Mouse (Mus musculus) limb, embryonic 11.5 days (tissue): ENCODE measurements around the gene Limd1. TPM values are rescaled to one million over a fixed set of nuclear protein-coding genes. Genes with fewer than 3 reads are reported as not detected.

Source experiments
- ATAC-seq: fragments of 200-750 bp; cut with Nextera tagmentation; 2 replicates; pipeline ENCODE4 v1.8.0; 2017; ENCODE audit warnings: low read depth; ENCODE audit not compliant: insufficient number of reproducible peaks, low FRiP score, low TSS enrichment
- DNase-seq: peaks from one replicate; pipeline ENCODE4 v3.0.0-alpha.2; 2015; ENCODE audit warnings: low spot score
- H3K27ac ChIP-seq: fragments of 300-500 bp; sonication (generic); replicated peaks from 2 replicates; pipeline ENCODE4 v1.5.1; 2014; ENCODE audit warnings: low read depth, mild to moderate bottlenecking, low read length
- H3K27me3 ChIP-seq: fragments of 300-500 bp; sonication (generic); 2 replicates; pipeline ENCODE4 v1.6.1; 2014; ENCODE audit warnings: mild to moderate bottlenecking, low read length, mixed read lengths; ENCODE audit not compliant: control insufficient read depth, insufficient read depth
- H3K36me3 ChIP-seq: fragments of 300-500 bp; sonication (generic); 2 replicates; pipeline ENCODE4 v1.6.1; 2014; ENCODE audit warnings: mild to moderate bottlenecking, low read length, moderate library complexity, mixed read lengths; ENCODE audit not compliant: control insufficient read depth, insufficient read depth
- H3K4me1 ChIP-seq: fragments of 300-500 bp; sonication (generic); 2 replicates; pipeline ENCODE4 v1.6.1; 2014; ENCODE audit warnings: low read length, mixed read lengths; ENCODE audit not compliant: control insufficient read depth, insufficient read depth
- H3K4me2 ChIP-seq: fragments of 300-500 bp; sonication (generic); 2 replicates; pipeline ENCODE4 v1.6.1; 2014; ENCODE audit warnings: low read depth, mild to moderate bottlenecking, moderate library complexity; ENCODE audit not compliant: severe bottlenecking
- H3K4me3 ChIP-seq: fragments of 300-500 bp; sonication (generic); 2 replicates; pipeline ENCODE4 v1.5.1; 2014; ENCODE audit warnings: low read depth, low read length
- H3K9ac ChIP-seq: fragments of 300-500 bp; sonication (generic); 2 replicates; pipeline ENCODE4 v1.6.1; 2014; ENCODE audit warnings: mild to moderate bottlenecking, low read length
- H3K9me3 ChIP-seq: fragments of 300-500 bp; sonication (generic); 2 replicates; pipeline ENCODE4 v1.6.1; 2016; ENCODE audit warnings: low read length; ENCODE audit not compliant: control insufficient read depth
- WGBS: fragments of 180-500 bp; shearing (Covaris S2); extraction: QIAGEN DNeasy Blood & Tissue Kit; methylation state at CpG from one replicate; pipeline ENCODE4 v1.1.7; 2014; 5-methylcytosine and 5-hydroxymethylcytosine counted together
- polyA plus RNA-seq: library from polyadenylated mRNA; unstranded; fragments of >200 nt; fragmentation: Nextera tagmentation; extraction: Ambion mirVana; gene quantifications from 2 replicates; pipeline ENCODE4 v1.2.1, GENCODE M21; 2014

The Limd1 gene
- polyA plus RNA-seq, 1 experiment from 2014 or later: 51.1 TPM

DNA sequence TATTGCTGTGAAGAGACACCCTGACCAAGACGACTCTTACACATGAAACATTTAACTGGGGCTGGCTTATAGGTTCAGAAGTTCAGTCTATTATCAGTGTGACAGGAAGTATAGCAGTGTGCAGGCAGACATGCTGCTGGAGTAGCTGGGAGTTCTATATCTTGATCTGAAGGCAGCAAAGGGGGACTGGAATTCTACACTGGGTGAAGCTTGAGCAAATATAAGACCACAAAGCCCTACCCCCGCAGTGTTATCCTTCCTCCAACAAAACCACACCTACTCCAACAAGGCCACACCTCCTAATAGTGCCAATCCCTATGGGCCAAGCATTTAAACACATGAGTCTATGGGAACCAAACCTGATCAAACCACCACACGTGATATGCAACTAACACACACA is 26.7 kb upstream of the Limd1 start:
- H3K4me1 ChIP-seq: no peaks in the 10 kb centered on the region
- H3K36me3 ChIP-seq: no peaks in the 10 kb centered on the region
- no peak overlapping the region for H3K9ac ChIP-seq
- H3K9me3 ChIP-seq: no peaks in the 10 kb centered on the region
- no peak overlapping the region for H3K27ac ChIP-seq
- no peak overlapping the region for H3K4me2 ChIP-seq
- no peaks in the 10 kb centered on the region for H3K27me3 ChIP-seq
- no peak for DNase-seq
- WGBS: 77% methylated on average over 3 of the region's 3 CpGs
- no peak overlapping the region for H3K4me3 ChIP-seq
- no peak for ATAC-seq

DNA sequence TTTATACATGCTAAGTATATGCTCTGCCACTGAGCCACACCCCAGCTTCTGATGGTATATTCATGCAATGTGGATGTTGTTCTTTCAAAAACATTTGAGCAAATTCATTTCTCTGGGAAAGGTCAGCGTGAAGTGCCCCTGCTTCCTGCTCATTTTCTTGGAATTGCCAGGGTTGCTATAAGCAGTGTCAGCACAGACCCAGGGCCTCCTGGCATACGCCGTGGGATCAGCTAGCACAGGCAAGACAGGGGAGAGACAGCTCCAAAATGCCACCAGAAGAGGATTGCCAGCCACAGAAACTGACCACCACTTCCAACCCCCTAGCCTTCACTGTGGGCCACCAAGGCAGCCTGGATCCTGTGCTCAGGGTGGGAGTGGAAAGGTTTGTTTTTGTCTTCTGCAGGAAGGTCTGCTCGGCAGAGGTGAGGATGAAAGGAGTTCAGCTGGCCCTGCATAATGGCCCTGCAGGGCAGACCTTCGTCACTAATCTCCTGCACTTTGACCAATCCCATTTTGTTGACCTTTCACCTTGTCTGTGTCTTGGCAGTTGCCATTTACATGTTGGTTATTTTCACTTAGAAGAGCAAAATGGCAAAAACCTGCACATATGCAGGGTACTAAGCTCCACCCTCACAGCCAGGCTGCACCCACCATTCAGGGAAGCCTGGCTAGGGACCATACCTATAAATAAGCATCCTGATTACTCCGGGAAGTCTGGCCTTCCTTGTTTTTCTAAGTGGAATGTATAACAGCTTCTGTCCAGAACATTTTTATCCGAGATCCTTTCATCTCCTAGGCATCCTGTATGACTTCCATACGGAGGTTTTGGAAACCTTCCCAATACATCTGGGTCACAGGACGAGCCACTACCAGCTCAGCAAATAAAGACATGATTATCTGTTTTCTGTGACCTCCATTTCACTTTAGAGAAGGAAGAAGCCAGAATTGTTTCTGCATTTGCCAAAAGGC is 21.6 kb upstream of the Limd1 start:
- Histone ChIP-seq H3K4me1 (no peaks in the 10 kb centered on the region), H3K4me3 (no peak overlapping the region)
- 60% methylated on average over 9 of the region's 9 CpGs for WGBS

DNA sequence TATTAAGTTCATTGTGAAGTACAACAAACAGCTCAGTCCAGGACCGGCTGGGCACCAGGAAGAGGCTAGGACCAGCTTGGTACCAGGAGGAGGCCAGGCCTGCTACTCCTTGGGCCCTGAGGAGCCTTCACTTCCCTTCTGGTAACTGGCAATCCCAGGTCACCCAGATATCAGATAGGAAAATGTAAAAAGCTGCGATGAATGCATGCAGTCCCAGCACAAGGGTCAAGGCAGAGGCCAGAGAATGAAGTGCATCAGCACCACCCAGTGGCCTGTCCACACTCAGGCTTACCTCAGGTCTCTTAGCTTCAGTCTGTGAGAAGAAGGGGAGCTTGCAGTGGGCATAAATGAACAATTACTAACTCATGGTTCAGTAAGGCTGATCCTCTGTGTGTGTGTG is 20.9 kb upstream of the Limd1 start:
- Histone ChIP-seq H3K36me3 (no peaks in the 10 kb centered on the region), H3K9me3 (no peaks in the 10 kb centered on the region), H3K4me3 (no peak overlapping the region), H3K9ac (no peak overlapping the region), H3K27me3 (no peaks in the 10 kb centered on the region), H3K4me2 (no peak overlapping the region), H3K4me1 (no peaks in the 10 kb centered on the region), H3K27ac (no peak overlapping the region)
- WGBS: 77% methylated on average over 2 of the region's 2 CpGs
- DNase-seq (no peak), ATAC-seq (no peak)

More for the DNA sequence above, 21.6 kb upstream of the Limd1 start:
- Histone ChIP-seq H3K27ac (no peak overlapping the region), H3K9ac (no peak overlapping the region), H3K9me3 (no peaks in the 10 kb centered on the region), H3K4me2 (no peak overlapping the region), H3K27me3 (no peaks in the 10 kb centered on the region), H3K36me3 (no peaks in the 10 kb centered on the region)
- no peak for ATAC-seq
- DNase-seq: no peak

DNA sequence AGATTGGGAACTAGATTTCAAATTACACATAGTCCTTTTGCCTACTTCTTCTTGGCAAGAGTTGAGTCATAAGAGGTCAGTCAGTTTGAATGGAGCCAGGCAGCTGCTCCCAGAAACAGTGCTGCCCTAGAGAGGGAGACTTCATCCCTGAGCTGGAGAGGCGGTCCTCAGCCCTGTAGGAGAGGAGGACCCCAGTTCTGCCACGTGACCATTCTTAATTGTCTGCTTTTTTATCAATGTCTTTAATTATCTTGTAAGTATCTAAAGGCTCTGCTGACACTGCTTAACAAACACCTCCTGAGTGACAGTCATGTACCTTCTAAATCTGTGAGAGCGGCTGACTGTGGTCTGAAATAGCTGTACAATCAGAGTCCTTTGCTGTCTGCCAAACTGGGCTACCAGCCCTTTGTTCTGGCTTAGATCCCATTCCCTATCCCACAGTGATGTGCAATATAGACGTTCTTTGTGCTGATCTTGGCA is 11.3 kb upstream of the Limd1 start:
- Histone ChIP-seq H3K4me1 (no peaks in the 10 kb centered on the region), H3K9ac (no peak overlapping the region), H3K4me3 (no peak overlapping the region), H3K27me3 (no peaks in the 10 kb centered on the region), H3K4me2 (no peak overlapping the region), H3K27ac (no peak overlapping the region), H3K9me3 (no peaks in the 10 kb centered on the region), H3K36me3 (no peaks in the 10 kb centered on the region)
- ATAC-seq: no peak
- DNase-seq: no peak
- 88% methylated on average over 4 of the region's 4 CpGs for WGBS

GRCm38 (mm10) chr9:123468406-123469085 is 10.0 kb upstream of the Limd1 start:
- Histone ChIP-seq H3K36me3 (no peaks in the 10 kb centered on the region), H3K9ac (no peak overlapping the region), H3K27me3 (no peaks in the 10 kb centered on the region), H3K4me2 (no peak overlapping the region), H3K4me1 (no peaks in the 10 kb centered on the region), H3K4me3 (no peak overlapping the region), H3K9me3 (no peaks in the 10 kb centered on the region), H3K27ac (no peak overlapping the region)
- 70% methylated on average over 5 of the region's 5 CpGs for WGBS
- no peak for ATAC-seq
- no peak for DNase-seq

- Histone ChIP-seq H3K9me3 (no peaks in the 10 kb centered on the region), H3K4me3 (no peak overlapping the region), H3K36me3 (no peaks in the 10 kb centered on the region), H3K4me1 (no peaks in the 10 kb centered on the region), H3K9ac (no peak overlapping the region), H3K4me2 (no peak overlapping the region), H3K27me3 (no peaks in the 10 kb centered on the region), H3K27ac (no peak overlapping the region)
- ATAC-seq: no peak
- no peak for DNase-seq
Observed at GRCm38 (mm10) chr9:123469087-123469486, 9.4 kb upstream of the Limd1 start.

DNA sequence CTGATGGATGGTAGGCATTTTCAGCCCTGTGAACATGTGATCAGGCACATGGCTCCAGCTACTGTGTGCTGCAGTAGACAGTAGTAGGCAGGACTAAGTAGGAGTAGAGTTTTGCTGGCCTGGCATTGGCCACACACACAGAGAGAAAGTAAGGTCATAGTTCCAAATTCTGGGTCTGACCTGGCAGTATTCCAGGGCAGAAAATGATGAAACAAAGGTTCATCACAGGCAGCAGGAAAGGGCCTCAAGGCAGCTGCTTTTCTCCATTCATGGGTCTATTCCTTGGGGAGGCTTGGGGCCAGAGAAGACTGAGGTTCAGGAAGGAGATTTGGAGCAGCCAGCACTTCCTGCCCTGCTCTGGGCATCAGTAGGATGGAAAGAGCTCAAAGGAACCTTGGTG is 5.1 kb upstream of the Limd1 start:
- H3K4me3 ChIP-seq: no peak overlapping the region
- H3K4me2 ChIP-seq: no peak overlapping the region
- H3K27ac ChIP-seq: no peak overlapping the region
- H3K9ac ChIP-seq: no peak overlapping the region
- H3K9me3 ChIP-seq: no peaks in the 10 kb centered on the region
- ATAC-seq (no peak), DNase-seq (no peak)
- H3K27me3 ChIP-seq: no peaks in the 10 kb centered on the region
- no peaks in the 10 kb centered on the region for H3K36me3 ChIP-seq
- H3K4me1 ChIP-seq: no peaks in the 10 kb centered on the region

- H3K27me3 ChIP-seq: no peaks in the 10 kb centered on the region
- H3K9ac ChIP-seq: no peak overlapping the region
- WGBS: 79% methylated on average over 1 of the region's 1 CpGs
- no peak overlapping the region for H3K4me2 ChIP-seq
- no peaks in the 10 kb centered on the region; the same call in 1 of the 2 replicates for H3K9me3 ChIP-seq
- H3K4me3 ChIP-seq: no peak overlapping the region
- ATAC-seq (no peak), DNase-seq (no peak)
- no peak overlapping the region for H3K27ac ChIP-seq
- peaks cover 5% of the 10 kb centered on the region for H3K36me3 ChIP-seq
- H3K4me1 ChIP-seq: peaks cover 14% of the 10 kb centered on the region; the same call in 1 of the 2 replicates
Observed at GRCm38 (mm10) chr9:123475569-123475968, 2.9 kb upstream of the Limd1 start.
